Mouse (Mus musculus) stomach, embryonic 16.5 days (tissue): ENCODE measurements at regions not wholly inside any gene's neighbourhood (a gene's known extent, or its start where the extent isn't known, plus 50 kb on each side); places are given as distances from the start of the nearest gene placed in this dataset.

Experiments
- ATAC-seq: fragments of 200-750 bp; cut with Nextera tagmentation; 2 replicates; pipeline ENCODE4 v1.8.0; 2017; ENCODE audit warnings: moderate number of reproducible peaks, moderate TSS enrichment; ENCODE audit not compliant: insufficient read depth, low FRiP score
- H3K27ac ChIP-seq: fragments of 300-500 bp; sonication (generic); 2 replicates; pipeline ENCODE4 v1.5.1; 2014; ENCODE audit warnings: low read length
- H3K27me3 ChIP-seq: fragments of 300-500 bp; sonication (generic); 2 replicates; pipeline ENCODE4 v1.6.1; 2014; ENCODE audit warnings: low read length, control low read depth, mixed read lengths; ENCODE audit not compliant: control insufficient read depth, insufficient read depth
- H3K36me3 ChIP-seq: fragments of 300-500 bp; sonication (generic); 2 replicates; pipeline ENCODE4 v1.6.1; 2014; ENCODE audit warnings: low read length; ENCODE audit not compliant: control insufficient read depth, insufficient read depth
- H3K4me1 ChIP-seq: fragments of 300-500 bp; sonication (generic); 2 replicates; pipeline ENCODE4 v1.6.1; 2014; ENCODE audit warnings: low read length, control low read depth, mixed read lengths; ENCODE audit not compliant: control insufficient read depth, insufficient read depth
- H3K4me2 ChIP-seq: fragments of 300-500 bp; sonication (generic); 2 replicates; pipeline ENCODE4 v1.6.1; 2014; ENCODE audit warnings: low read depth, low read length, mixed read lengths
- H3K4me3 ChIP-seq: fragments of 300-500 bp; sonication (generic); replicated peaks from 2 replicates; pipeline ENCODE4 v1.5.1; 2014; ENCODE audit warnings: mild to moderate bottlenecking, low read length
- H3K9ac ChIP-seq: fragments of 300-500 bp; sonication (generic); 2 replicates; pipeline ENCODE4 v1.6.1; 2014; ENCODE audit warnings: low read length
- H3K9me3 ChIP-seq: fragments of 300-500 bp; sonication (generic); replicated peaks from 2 replicates; pipeline ENCODE4 v1.6.1; 2016; ENCODE audit warnings: low read length, control low read depth; ENCODE audit not compliant: control insufficient read depth
- WGBS: fragments of 180-500 bp; shearing (Covaris S2); extraction: QIAGEN DNeasy Blood & Tissue Kit; methylation state at CpG from one replicate; pipeline ENCODE4 v1.1.7; 2014; 5-methylcytosine and 5-hydroxymethylcytosine counted together

DNA sequence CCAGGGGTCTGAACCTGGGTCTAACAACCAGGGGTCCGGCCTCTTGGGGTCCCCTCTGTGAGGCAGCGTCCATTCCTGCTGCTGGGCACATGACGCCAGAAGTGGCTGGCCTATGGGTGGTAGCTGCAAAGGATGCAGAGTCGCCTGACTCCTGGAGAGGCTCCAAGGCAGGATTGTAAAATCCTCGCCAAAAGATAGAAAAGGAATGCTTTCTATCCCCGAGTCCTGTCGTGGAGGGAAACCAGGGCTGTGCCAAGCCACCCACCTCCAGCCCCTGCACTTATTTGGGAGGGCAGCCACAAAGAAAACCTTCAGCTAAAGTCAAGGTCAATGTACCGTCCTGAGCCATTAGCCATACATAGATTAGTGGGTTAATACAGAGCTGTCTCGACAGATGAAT, 73.9 kb upstream of the Mef2a start:
- Histone ChIP-seq H3K27me3 (no peaks in the 10 kb centered on the region), H3K4me2 (no peak overlapping the region), H3K27ac (no peak overlapping the region), H3K36me3 (no peaks in the 10 kb centered on the region), H3K4me1 (peaks cover 29% of the 10 kb centered on the region), H3K4me3 (no peak overlapping the region), H3K9ac (no peak overlapping the region), H3K9me3 (no peaks in the 10 kb centered on the region)
- 57% methylated on average over 9 of the region's 9 CpGs for WGBS
- ATAC-seq, result no peak

DNA sequence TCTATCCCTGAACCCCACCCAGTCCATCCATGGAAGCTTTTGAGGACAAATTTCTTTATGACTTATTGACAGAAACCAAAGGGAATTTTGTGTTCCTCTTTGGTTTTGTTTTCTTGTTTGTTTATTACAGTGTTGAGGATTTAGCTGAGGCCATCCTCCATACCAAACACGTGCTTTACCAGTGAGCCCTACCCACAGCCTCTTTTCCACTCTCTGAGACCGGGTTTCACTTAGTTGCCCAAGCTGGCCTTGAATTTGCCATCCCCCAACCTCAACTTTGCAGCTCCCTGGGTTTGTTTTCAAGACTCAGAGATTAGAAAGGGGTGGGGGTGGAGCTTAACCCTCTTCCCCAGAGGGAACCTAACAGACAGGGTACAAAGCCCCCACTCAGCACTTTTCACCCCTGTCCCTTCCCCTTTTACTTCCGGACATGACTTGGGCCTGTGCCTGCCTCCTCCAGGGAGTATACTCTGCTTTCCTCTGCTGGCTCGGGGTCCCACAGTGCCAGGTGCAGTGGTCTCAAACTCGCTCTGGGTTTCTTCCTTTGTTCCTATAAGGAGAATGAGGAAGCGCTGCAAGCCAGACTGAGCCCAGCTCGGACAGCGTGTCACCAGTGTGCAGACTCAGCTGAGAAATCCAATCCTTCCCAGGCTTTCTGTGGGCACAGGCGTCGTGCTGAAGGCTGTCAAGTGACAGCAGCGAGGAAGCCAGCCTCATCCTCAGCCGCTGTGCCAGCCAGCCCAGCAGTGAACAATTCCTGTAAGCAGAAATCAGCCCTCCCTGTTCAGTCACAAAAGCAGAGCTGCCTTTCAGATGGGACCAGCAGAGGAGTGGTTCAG, 72.8 kb upstream of the Mef2a start:
- no peak overlapping the region for H3K4me2 ChIP-seq
- no peaks in the 10 kb centered on the region for H3K27me3 ChIP-seq
- WGBS, result 48% methylated on average over 12 of the region's 12 CpGs
- peak; percentile 28; the same call in 1 of the 2 replicates for ATAC-seq
- H3K27ac ChIP-seq, result peak overlapping the region; percentile 55
- H3K9ac ChIP-seq, result peak overlapping the region; percentile 50
- no peaks in the 10 kb centered on the region for H3K9me3 ChIP-seq
- no peaks in the 10 kb centered on the region for H3K36me3 ChIP-seq
- H3K4me1 ChIP-seq, result peaks cover 29% of the 10 kb centered on the region
- no peak overlapping the region for H3K4me3 ChIP-seq

DNA sequence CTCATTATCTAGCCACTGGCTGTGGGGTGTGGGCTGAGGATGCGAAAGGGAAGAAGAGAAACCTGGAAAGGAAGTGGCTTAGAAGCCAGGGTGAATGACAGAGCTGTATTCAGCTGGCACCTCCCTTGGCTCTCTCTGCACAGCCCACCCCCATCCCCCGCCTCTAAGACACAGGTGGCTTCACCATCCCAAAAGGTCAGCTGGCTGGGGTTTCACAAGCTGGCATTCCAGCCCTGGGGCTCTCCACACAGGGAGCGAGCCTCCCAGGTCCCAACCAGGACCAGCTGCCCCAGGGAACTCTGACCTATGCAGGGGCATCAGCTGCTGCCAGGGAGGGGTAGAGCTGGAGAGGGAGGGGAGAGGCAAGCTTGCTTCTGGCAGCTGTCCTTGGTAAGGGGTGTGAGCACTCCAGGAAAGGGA, 71.9 kb upstream of the Mef2a start:
- H3K9ac ChIP-seq, result no peak overlapping the region
- H3K4me1 ChIP-seq, result peaks cover 29% of the 10 kb centered on the region
- H3K4me2 ChIP-seq, result no peak overlapping the region
- no peak overlapping the region for H3K27ac ChIP-seq
- H3K9me3 ChIP-seq, result no peaks in the 10 kb centered on the region
- no peaks in the 10 kb centered on the region for H3K27me3 ChIP-seq
- ATAC-seq, result peak; percentile 15; the same call in 1 of the 2 replicates
- 71% methylated on average over 3 of the region's 3 CpGs for WGBS
- no peaks in the 10 kb centered on the region for H3K36me3 ChIP-seq
- H3K4me3 ChIP-seq, result no peak overlapping the region

DNA sequence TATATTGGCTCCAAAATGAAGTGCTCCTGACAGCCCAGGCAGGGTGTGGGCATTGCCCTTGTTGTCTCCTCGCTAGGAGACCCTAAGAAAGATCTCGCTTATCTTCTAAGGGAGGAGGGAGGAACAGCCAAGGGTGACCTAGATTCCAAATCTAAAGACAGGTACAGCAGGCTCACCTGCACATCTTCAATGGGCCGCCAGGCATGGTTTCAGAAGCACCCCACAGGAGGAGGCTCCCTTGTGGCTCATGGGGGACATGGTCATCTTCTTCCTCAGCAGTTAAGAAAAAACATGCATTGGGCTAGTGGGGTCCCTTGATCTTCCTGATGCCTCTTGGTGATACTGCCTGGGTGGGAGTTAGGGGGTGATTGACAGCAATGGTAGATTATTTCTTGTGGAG, 71.0 kb upstream of the Mef2a start:
- Histone ChIP-seq H3K4me3 (no peak overlapping the region), H3K27ac (peak overlapping the region; percentile 82), H3K9me3 (no peaks in the 10 kb centered on the region), H3K4me2 (peak overlapping the region; percentile 22; the same call in 1 of the 2 replicates), H3K27me3 (no peaks in the 10 kb centered on the region), H3K9ac (0 out of 2 replicates have a peak overlapping the region, but pooled peaks have one; percentile 5), H3K4me1 (peaks cover 29% of the 10 kb centered on the region), H3K36me3 (no peaks in the 10 kb centered on the region)
- WGBS, result 44% methylated on average over 3 of the region's 3 CpGs
- no peak for ATAC-seq

DNA sequence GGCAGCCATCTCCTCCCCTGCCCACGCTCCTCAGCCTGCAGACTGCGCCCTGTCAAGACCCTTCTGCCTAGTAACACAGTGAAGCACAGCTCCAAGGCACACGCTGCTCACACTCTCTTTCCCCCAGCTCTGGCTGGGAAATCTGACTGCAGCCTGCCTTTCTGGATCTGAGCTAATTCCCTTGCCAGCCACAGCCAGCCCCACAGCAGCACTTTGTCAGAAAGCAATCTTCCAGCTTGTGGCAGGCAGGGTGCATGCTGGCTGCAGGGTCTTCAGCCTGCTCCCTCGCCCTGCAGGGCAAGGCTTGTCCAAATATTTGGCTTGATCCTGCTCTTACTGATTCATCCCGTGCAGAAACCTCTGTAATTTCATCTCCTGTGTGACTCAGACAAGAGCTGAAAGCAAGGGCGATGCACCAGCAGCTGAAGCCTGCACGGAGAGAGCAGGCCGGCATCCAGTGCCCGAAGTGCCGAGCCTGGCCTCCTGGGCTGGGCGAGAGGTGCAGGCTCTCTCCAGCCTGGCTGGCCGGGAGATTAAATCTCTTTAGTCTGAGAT, 70.4 kb upstream of the Mef2a start:
- peak; percentile 77 for ATAC-seq
- WGBS, result 12% methylated on average over 12 of the region's 12 CpGs
- H3K27me3 ChIP-seq, result no peaks in the 10 kb centered on the region

DNA sequence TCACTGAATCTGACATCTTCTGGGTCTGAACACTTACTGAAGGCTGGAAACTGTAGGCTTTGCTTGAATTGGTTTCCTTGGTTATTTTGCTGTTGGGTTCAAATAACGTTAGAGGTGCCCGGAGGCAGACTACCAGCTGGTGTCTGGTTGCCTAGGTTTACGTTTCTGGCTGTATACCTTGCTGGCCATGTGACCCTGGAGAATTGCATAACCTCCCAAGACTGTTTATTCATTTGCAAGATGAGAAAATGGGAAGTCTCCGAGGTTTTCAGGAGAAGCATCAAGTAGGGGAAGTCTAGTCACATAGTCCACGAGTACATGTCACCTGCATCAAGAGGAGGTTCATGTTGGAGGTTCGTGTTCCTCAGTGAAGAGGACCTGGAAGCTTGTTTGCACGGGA, 69.6 kb upstream of the Mef2a start:
- H3K27ac ChIP-seq, result peak overlapping the region; percentile 82; the same call in 1 of the 2 replicates
- no peak overlapping the region for H3K4me2 ChIP-seq
- H3K36me3 ChIP-seq, result no peaks in the 10 kb centered on the region
- no peak overlapping the region for H3K9ac ChIP-seq
- 45% methylated on average over 7 of the region's 7 CpGs for WGBS
- H3K4me1 ChIP-seq, result peaks cover 32% of the 10 kb centered on the region
- H3K9me3 ChIP-seq, result no peaks in the 10 kb centered on the region
- H3K27me3 ChIP-seq, result no peaks in the 10 kb centered on the region
- H3K4me3 ChIP-seq, result no peak overlapping the region
- ATAC-seq, result no peak

More for the DNA sequence above, 70.4 kb upstream of the Mef2a start:
- Histone ChIP-seq H3K9ac (peak overlapping the region; percentile 6; the same call in 1 of the 2 replicates), H3K4me1 (peaks cover 29% of the 10 kb centered on the region), H3K36me3 (no peaks in the 10 kb centered on the region), H3K4me3 (no peak overlapping the region), H3K4me2 (peak overlapping the region; percentile 22; the same call in 1 of the 2 replicates), H3K27ac (peak overlapping the region; percentile 82), H3K9me3 (no peaks in the 10 kb centered on the region)

DNA sequence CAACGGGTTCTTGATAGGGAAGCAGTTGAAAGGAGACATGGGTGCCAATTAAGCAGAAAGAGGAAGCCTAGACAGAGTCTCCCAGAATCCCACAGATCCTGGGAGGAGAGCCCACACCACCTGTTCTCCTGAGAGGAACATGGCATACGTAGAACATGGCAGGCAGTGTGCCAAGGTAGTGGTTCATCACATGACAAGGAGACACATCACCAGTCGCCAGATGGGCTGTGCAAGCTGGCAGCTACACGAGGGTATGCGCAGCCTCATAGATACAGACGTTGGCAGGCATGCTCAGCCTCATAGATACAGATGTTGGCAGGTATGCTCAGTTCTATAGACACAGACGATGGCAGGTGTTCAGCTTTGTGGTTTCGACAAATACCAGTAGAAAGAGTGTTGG, 68.1 kb upstream of the Mef2a start:
- H3K27ac ChIP-seq, result no peak overlapping the region
- H3K36me3 ChIP-seq, result no peaks in the 10 kb centered on the region
- WGBS, result 89% methylated on average over 8 of the region's 8 CpGs
- no peak overlapping the region for H3K4me2 ChIP-seq
- no peak for ATAC-seq
- no peaks in the 10 kb centered on the region for H3K27me3 ChIP-seq
- peaks cover 47% of the 10 kb centered on the region for H3K4me1 ChIP-seq
- no peaks in the 10 kb centered on the region for H3K9me3 ChIP-seq
- H3K9ac ChIP-seq, result no peak overlapping the region
- H3K4me3 ChIP-seq, result no peak overlapping the region

DNA sequence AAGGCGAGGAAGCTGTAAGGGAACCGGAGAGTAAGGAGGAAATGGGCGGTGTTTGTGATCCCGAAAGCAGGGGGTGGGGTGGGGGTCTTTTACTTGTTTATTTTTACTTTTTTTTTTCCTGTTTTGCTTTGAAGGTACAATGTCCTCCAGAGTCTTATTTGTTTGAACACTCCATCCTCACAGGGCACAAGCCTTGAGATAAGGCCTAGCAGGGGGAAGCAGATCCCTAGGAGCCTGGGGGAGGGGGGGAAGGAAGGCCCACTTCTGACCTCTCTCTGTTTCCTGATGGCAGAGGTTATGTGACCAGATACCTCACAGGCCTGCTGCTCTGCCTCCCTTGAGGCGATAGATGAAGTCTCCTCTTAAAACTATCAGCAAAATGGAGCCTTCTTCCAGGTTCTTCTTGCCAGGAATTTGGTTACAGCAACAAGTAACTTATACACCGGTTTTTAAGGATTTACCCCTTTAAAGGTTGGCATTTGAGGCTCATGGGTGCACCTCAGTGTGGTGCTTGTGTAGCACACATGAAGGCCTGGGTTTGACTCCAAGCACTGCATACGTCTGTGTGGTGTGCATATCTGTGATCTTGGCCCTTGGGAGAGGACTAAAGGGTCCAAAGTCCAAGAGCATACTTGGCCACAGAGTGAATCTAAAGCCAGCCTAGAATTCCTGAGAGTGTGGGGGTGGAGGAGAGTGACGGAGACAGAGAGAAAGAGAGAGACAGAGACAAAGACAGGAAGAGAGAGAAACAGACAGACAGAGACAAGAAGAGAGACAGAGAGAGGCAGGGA, 64.8 kb upstream of the Mef2a start:
- Histone ChIP-seq H3K9ac (no peak overlapping the region), H3K4me1 (peaks cover 25% of the 10 kb centered on the region), H3K27ac (no peak overlapping the region), H3K4me3 (no peak overlapping the region), H3K36me3 (no peaks in the 10 kb centered on the region), H3K4me2 (no peak overlapping the region), H3K9me3 (no peaks in the 10 kb centered on the region), H3K27me3 (no peaks in the 10 kb centered on the region)
- no peak for ATAC-seq
- WGBS, result 59% methylated on average over 8 of the region's 8 CpGs
